In the genomic region with DNA sequence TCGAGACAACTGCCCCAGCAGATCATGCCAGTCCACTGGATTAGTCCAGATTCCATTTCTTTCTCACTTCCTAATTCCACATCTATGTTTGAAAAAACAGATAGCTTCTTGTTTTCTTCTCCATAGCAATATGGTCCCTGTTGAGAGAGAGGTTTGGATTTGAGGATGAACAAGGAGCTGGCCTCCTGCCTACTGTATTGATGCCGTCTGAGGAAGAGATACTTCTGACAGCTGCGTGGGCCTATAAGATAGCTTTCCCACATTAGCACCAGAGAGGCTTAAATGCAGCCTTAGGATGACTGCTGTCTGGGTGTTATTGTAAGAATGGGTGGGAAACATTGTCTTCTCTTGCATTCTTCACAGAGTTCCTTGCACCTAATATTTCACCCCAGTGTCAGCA, we compare ENCODE assay signal across 16 mouse cellular contexts.
DNase-seq lines count a peak whose midpoint lies in the region; ATAC-seq and TF ChIP-seq lines count a peak whose summit lies in the region.
"Had no signal": no experiment of that assay in that cellular context is flagged by ENCODE, and none has a peak within 500 bp of the region (broad histone marks: within the 10 kb centered on the region; RNA-seq: fewer than 3 reads in every experiment).

No protein-coding gene starts in this region.

- no peak overlapping the region for H3K9ac ChIP-seq in forebrain, embryonic 11.5 days (ENCODE audit: low read length)
- H3K9ac ChIP-seq in hindbrain, embryonic 14.5 days, result no peak overlapping the region
- H3K9ac ChIP-seq in midbrain, postnatal 0 days (replicated peaks; ENCODE audit: low read length, poor library complexity, severe bottlenecking), result no peak overlapping the region
- no peak overlapping the region for H3K9ac ChIP-seq in intestine, postnatal 0 days (ENCODE audit: low read depth, low read length)
- H3K9ac ChIP-seq: heart, embryonic 13.5 days; limb, embryonic 15.5 days had no signal

- peaks cover 30% of the 10 kb centered on the region for H3K4me1 ChIP-seq in forebrain, embryonic 11.5 days (replicated peaks; ENCODE audit: control insufficient read depth, insufficient read depth, low read length)
- H3K4me1 ChIP-seq in hindbrain, embryonic 14.5 days (replicated peaks; ENCODE audit: control insufficient read depth, insufficient read depth, low read length), result peaks cover 46% of the 10 kb centered on the region
- peaks cover 31% of the 10 kb centered on the region for H3K4me1 ChIP-seq in midbrain, postnatal 0 days (ENCODE audit: insufficient read depth, low read length)
- 0 out of 2 replicates have a peak, but pooled peaks cover 6% of the 10 kb centered on the region for H3K4me1 ChIP-seq in intestine, postnatal 0 days (replicated peaks; ENCODE audit: control insufficient read depth, insufficient read depth, low read length)

- peak overlapping the region; percentile 50; the same call in 1 of the 2 replicates for H3K27ac ChIP-seq in left cerebral cortex, adult 2 months
- H3K27ac ChIP-seq in forebrain, embryonic 11.5 days (ENCODE audit: low read depth, low read length), result peak overlapping the region; percentile 99
- H3K27ac ChIP-seq in hindbrain, embryonic 14.5 days, result peak overlapping the region; percentile 99
- peak overlapping the region; percentile 96 for H3K27ac ChIP-seq in midbrain, postnatal 0 days (ENCODE audit: low read depth, low read length)
- H3K27ac ChIP-seq in intestine, postnatal 0 days (ENCODE audit: low read depth, low read length), result no peak overlapping the region
- H3K27ac ChIP-seq: heart, embryonic 13.5 days; limb, embryonic 15.5 days had no signal

- no peak overlapping the region for H3K4me3 ChIP-seq in left cerebral cortex, adult 2 months
- H3K4me3 ChIP-seq in forebrain, embryonic 11.5 days (ENCODE audit: low read depth, low read length), result no peak overlapping the region
- no peak overlapping the region for H3K4me3 ChIP-seq in hindbrain, embryonic 14.5 days (replicated peaks; ENCODE audit: low read length)
- H3K4me3 ChIP-seq in midbrain, postnatal 0 days (ENCODE audit: low read depth, low read length), result no peak overlapping the region
- no peak overlapping the region for H3K4me3 ChIP-seq in intestine, postnatal 0 days (ENCODE audit: low read depth, low read length)
- H3K4me3 ChIP-seq: heart, embryonic 13.5 days; limb, embryonic 15.5 days had no signal

- no peak for TF ChIP-seq CTCF in left cerebral cortex, adult 2 months (IDR thresholded peaks at IDR 0.05)
- TF ChIP-seq CTCF in midbrain, postnatal 0 days (IDR thresholded peaks at IDR 0.05), result no peak
- no peak for TF ChIP-seq CTCF in intestine, postnatal 0 days (IDR thresholded peaks at IDR 0.05; ENCODE audit: low read depth)

- no peak for ATAC-seq in forebrain, embryonic 11.5 days (replicated peaks; ENCODE audit: low FRiP score)
- ATAC-seq in hindbrain, embryonic 14.5 days (ENCODE audit: low FRiP score), result no peak
- no peak for ATAC-seq in midbrain, postnatal 0 days (ENCODE audit: low FRiP score)
- no peak for ATAC-seq in intestine, postnatal 0 days
- ATAC-seq: lung, postnatal 0 days had no signal

- no peaks in the 10 kb centered on the region for H3K36me3 ChIP-seq in forebrain, embryonic 11.5 days (ENCODE audit: control insufficient read depth, insufficient read depth, low read length)
- no peaks in the 10 kb centered on the region for H3K36me3 ChIP-seq in hindbrain, embryonic 14.5 days (replicated peaks; ENCODE audit: control insufficient read depth, insufficient read depth)
- no peaks in the 10 kb centered on the region for H3K36me3 ChIP-seq in midbrain, postnatal 0 days (ENCODE audit: insufficient read depth, low read length)
- H3K36me3 ChIP-seq in intestine, postnatal 0 days (ENCODE audit: control insufficient read depth, insufficient read depth), result no peaks in the 10 kb centered on the region
- H3K36me3 ChIP-seq: heart, embryonic 13.5 days; limb, embryonic 15.5 days had no signal

- intact Hi-C loops in left cerebral cortex, adult 2 months (cut with DNase I), result loop anchor here (2.0 kb wide), 1 partner anchor 37 kb away; no protein-coding TSS in a partner anchor

- no peaks in the 10 kb centered on the region for H3K9me3 ChIP-seq in forebrain, embryonic 11.5 days (ENCODE audit: control insufficient read depth, low read length)
- no peaks in the 10 kb centered on the region for H3K9me3 ChIP-seq in hindbrain, embryonic 14.5 days (ENCODE audit: control insufficient read depth, low read length)
- H3K9me3 ChIP-seq in midbrain, postnatal 0 days (ENCODE audit: low read length), result no peaks in the 10 kb centered on the region
- H3K9me3 ChIP-seq in intestine, postnatal 0 days (ENCODE audit: control insufficient read depth), result no peaks in the 10 kb centered on the region
- H3K9me3 ChIP-seq: heart, embryonic 13.5 days; limb, embryonic 15.5 days had no signal

- no peak for DNase-seq in left cerebral cortex, adult 2 months (ENCODE audit: extremely low spot score in 1 of 2, low spot score in 2 of 2)
- DNase-seq in left cerebral cortex, adult 8-10 months (ENCODE audit: low spot score in 2 of 2), result no peak
- DNase-seq in forebrain, embryonic 11.5 days (ENCODE audit: low spot score), result no peak
- no peak for DNase-seq in hindbrain, embryonic 14.5 days (ENCODE audit: low spot score)
- DNase-seq in midbrain, postnatal 0 days (ENCODE audit: low spot score), result no peak
- no peak for DNase-seq in kidney, postnatal 25 days
- DNase-seq in thymus, postnatal 0 days (ENCODE audit: low spot score), result no peak
- DNase-seq: adrenal gland, postnatal 36 days; cerebellum, adult 2 months; gastrocnemius, postnatal 36 days; kidney, postnatal 10 days; thymus, adult 2 months had no signal

- 89% methylated on average over 3 of the region's 3 CpGs for WGBS in forebrain, embryonic 11.5 days
- 65% methylated on average over 3 of the region's 3 CpGs for WGBS in hindbrain, embryonic 14.5 days
- 35% methylated on average over 3 of the region's 3 CpGs for WGBS in midbrain, postnatal 0 days
- 82% methylated on average over 3 of the region's 3 CpGs for WGBS in intestine, postnatal 0 days

- no peak overlapping the region for H3K4me2 ChIP-seq in forebrain, embryonic 11.5 days (ENCODE audit: low read depth, low read length, severe bottlenecking)
- no peak overlapping the region for H3K4me2 ChIP-seq in hindbrain, embryonic 14.5 days (replicated peaks)
- no peak overlapping the region for H3K4me2 ChIP-seq in midbrain, postnatal 0 days (ENCODE audit: low read depth, low read length, poor library complexity, severe bottlenecking)
- no peak overlapping the region for H3K4me2 ChIP-seq in intestine, postnatal 0 days (replicated peaks; ENCODE audit: low read depth)
- H3K4me2 ChIP-seq: heart, embryonic 13.5 days; limb, embryonic 15.5 days had no signal

- H3K27me3 ChIP-seq in forebrain, embryonic 11.5 days (ENCODE audit: control insufficient read depth, insufficient read depth, low read length), result peaks cover 2% of the 10 kb centered on the region; the same call in 1 of the 2 replicates
- H3K27me3 ChIP-seq in hindbrain, embryonic 14.5 days (ENCODE audit: control insufficient read depth, insufficient read depth, low read length), result no peaks in the 10 kb centered on the region
- H3K27me3 ChIP-seq in midbrain, postnatal 0 days (ENCODE audit: insufficient read depth, low read length), result no peaks in the 10 kb centered on the region
- no peaks in the 10 kb centered on the region for H3K27me3 ChIP-seq in intestine, postnatal 0 days (replicated peaks; ENCODE audit: control insufficient read depth, insufficient read depth, low read length)
- H3K27me3 ChIP-seq: limb, embryonic 15.5 days had no signal
